Mouse (Mus musculus): ENCODE results near the gene Mfap5.

- TF ChIP-seq CTCF (IDR thresholded peaks at IDR 0.05; ENCODE audit: extremely low read depth, insufficient read depth, low read length): no peak
- no peak for TF ChIP-seq POLR2A (IDR thresholded peaks at IDR 0.05; ENCODE audit: extremely low read depth, insufficient read depth, low read length)
Measured at GRCm38 (mm10) chr6:122527596-122527995, 22.0 kb downstream of the Mfap5 start.
